Mouse (Mus musculus) heart, embryonic 10.5 days (tissue): ENCODE data around the gene Gm28729. TPM values are rescaled to one million over a fixed set of nuclear protein-coding genes. Genes with fewer than 3 reads are reported as not detected.

Experiments used
- DNase-seq: peaks from one replicate; pipeline ENCODE4 v3.0.0-alpha.2; 2017; ENCODE audit warnings: low spot score
- H3K27ac ChIP-seq: fragments of 300-500 bp; sonication (generic); 2 replicates; pipeline ENCODE4 v1.5.1; 2016; ENCODE audit warnings: mild to moderate bottlenecking
- H3K27me3 ChIP-seq: fragments of 300-500 bp; sonication (generic); 2 replicates; pipeline ENCODE4 v1.6.1; 2016; ENCODE audit warnings: mild to moderate bottlenecking; ENCODE audit not compliant: poor library complexity, insufficient read depth, severe bottlenecking
- H3K36me3 ChIP-seq: fragments of 300-500 bp; sonication (generic); 2 replicates; pipeline ENCODE4 v1.6.1; 2016; ENCODE audit warnings: mild to moderate bottlenecking, moderate library complexity
- H3K4me1 ChIP-seq: fragments of 300-500 bp; sonication (generic); 2 replicates; pipeline ENCODE4 v1.6.1; 2016; ENCODE audit warnings: mild to moderate bottlenecking
- H3K4me3 ChIP-seq: fragments of 300-500 bp; sonication (generic); 2 replicates; pipeline ENCODE4 v1.5.1; 2016; ENCODE audit warnings: mild to moderate bottlenecking, moderate library complexity
- H3K9me3 ChIP-seq: fragments of 300-500 bp; sonication (generic); 2 replicates; pipeline ENCODE4 v1.6.1; 2016; ENCODE audit warnings: mild to moderate bottlenecking, moderate library complexity
- WGBS: fragments of 180-500 bp; shearing (Covaris S2); methylation state at CpG from one replicate; pipeline ENCODE4 v1.1.7; 2016; 5-methylcytosine and 5-hydroxymethylcytosine counted together
- polyA plus RNA-seq: library from polyadenylated mRNA; unstranded; fragments of >200 nt; fragmentation: Nextera tagmentation; extraction: Ambion mirVana; gene quantifications from 2 replicates; pipeline ENCODE4 v1.2.1, GENCODE M21; 2016

The Gm28729 gene
- polyA plus RNA-seq, 1 experiment from 2014 or later = not detected

DNA sequence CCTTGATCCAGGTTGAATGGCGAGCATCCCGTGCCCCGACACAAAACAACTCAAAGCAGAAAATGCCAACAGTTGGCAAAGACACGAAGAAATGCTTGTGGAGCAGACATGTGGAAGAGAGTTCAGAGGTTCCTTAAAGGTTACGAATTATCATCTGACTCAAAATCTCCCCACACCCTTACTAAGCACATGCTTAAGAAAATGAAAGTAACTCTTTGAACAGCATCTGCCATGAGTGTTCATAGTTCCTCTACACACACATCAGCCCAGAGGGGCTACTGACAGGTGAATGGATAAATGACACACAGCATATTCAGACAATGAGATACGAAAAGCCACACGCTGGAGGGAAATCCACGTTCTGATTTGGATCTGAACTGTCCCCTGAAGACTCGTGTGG is 75.5 kb downstream of the Gm28729 start:
- H3K4me1 ChIP-seq = peaks cover 19% of the 10 kb centered on the region
- no peak overlapping the region for H3K27ac ChIP-seq
- H3K9me3 ChIP-seq = no peaks in the 10 kb centered on the region
- H3K4me3 ChIP-seq = no peak overlapping the region
- 89% methylated on average over 9 of the region's 9 CpGs for WGBS
- no peak for DNase-seq
- H3K27me3 ChIP-seq = no peaks in the 10 kb centered on the region
- no peaks in the 10 kb centered on the region for H3K36me3 ChIP-seq

- Histone ChIP-seq H3K4me1 (peaks cover 15% of the 10 kb centered on the region), H3K36me3 (no peaks in the 10 kb centered on the region), H3K4me3 (no peak overlapping the region), H3K27me3 (no peaks in the 10 kb centered on the region; the same call in 1 of the 2 replicates), H3K9me3 (no peaks in the 10 kb centered on the region), H3K27ac (no peak overlapping the region)
- DNase-seq = no peak
- WGBS = 61% methylated on average over 4 of the region's 4 CpGs
These were observed 79.7 kb downstream of the Gm28729 start for GRCm38 (mm10) chr9:96445351-96445750.

- H3K9me3 ChIP-seq = no peaks in the 10 kb centered on the region
- 22% methylated on average over 10 of the region's 10 CpGs for whole genome bisulfite sequencing
These were observed 83.0 kb downstream of the Gm28729 start for GRCm38 (mm10) chr9:96442081-96442480.

GRCm38 (mm10) chr9:96438334-96438871 is 86.7 kb downstream of the Gm28729 start:
- peak overlapping the region; percentile 59 for H3K4me3 ChIP-seq
- H3K9me3 ChIP-seq = no peaks in the 10 kb centered on the region
- peaks cover 17% of the 10 kb centered on the region; the same call in 1 of the 2 replicates for H3K27me3 ChIP-seq
- H3K4me1 ChIP-seq = peaks cover 55% of the 10 kb centered on the region
- H3K36me3 ChIP-seq = no peaks in the 10 kb centered on the region
- 4% methylated on average over 8 of the region's 8 CpGs for WGBS
- no peak for DNase-seq
- peak overlapping the region; percentile 89 for H3K27ac ChIP-seq

More at GRCm38 (mm10) chr9:96442081-96442480, 83.0 kb downstream of the Gm28729 start:
- H3K4me3 ChIP-seq = no peak overlapping the region
- no peak for DNase-seq
- H3K36me3 ChIP-seq = no peaks in the 10 kb centered on the region
- no peak overlapping the region for H3K27ac ChIP-seq
- H3K27me3 ChIP-seq = peaks cover 13% of the 10 kb centered on the region; the same call in 1 of the 2 replicates
- peaks cover 33% of the 10 kb centered on the region for H3K4me1 ChIP-seq

GRCm38 (mm10) chr9:96437805-96438333 is 87.2 kb downstream of the Gm28729 start:
- WGBS = under 1% methylated on average over 25 of the region's 25 CpGs
- DNase-seq = peak; percentile 88
- peak overlapping the region; percentile 89 for H3K27ac ChIP-seq

GRCm38 (mm10) chr9:96436901-96437804 is 87.9 kb downstream of the Gm28729 start:
- H3K27ac ChIP-seq = peak overlapping the region; percentile 89
- 8% methylated on average over 28 of the region's 28 CpGs for WGBS

More at GRCm38 (mm10) chr9:96437805-96438333, 87.2 kb downstream of the Gm28729 start:
- Histone ChIP-seq H3K27me3 (peaks cover 17% of the 10 kb centered on the region; the same call in 1 of the 2 replicates), H3K36me3 (no peaks in the 10 kb centered on the region), H3K4me1 (peaks cover 55% of the 10 kb centered on the region), H3K9me3 (no peaks in the 10 kb centered on the region), H3K4me3 (peak overlapping the region; percentile 59)

More at GRCm38 (mm10) chr9:96436901-96437804, 87.9 kb downstream of the Gm28729 start:
- peaks cover 17% of the 10 kb centered on the region; the same call in 1 of the 2 replicates for H3K27me3 ChIP-seq
- peaks cover 53% of the 10 kb centered on the region for H3K4me1 ChIP-seq
- H3K36me3 ChIP-seq = no peaks in the 10 kb centered on the region
- DNase-seq = no peak
- H3K4me3 ChIP-seq = peak overlapping the region; percentile 59
- no peaks in the 10 kb centered on the region for H3K9me3 ChIP-seq

Other genes starting within 250 kb of the Gm28729 start
- gene Atp1b3, start 160.8 kb downstream of the Gm28729 start, polyA plus RNA-seq = 163 TPM in 2 replicates
- gene Rnf7, start 46.6 kb downstream of the Gm28729 start, polyA plus RNA-seq = 260 and 265 TPM in 2 replicates
- gene Rasa2, start 106.4 kb upstream of the Gm28729 start, polyA plus RNA-seq = 14.2 and 15.8 TPM in 2 replicates
- gene Zbtb38, start 227.6 kb upstream of the Gm28729 start, polyA plus RNA-seq = 13.4 and 24.5 TPM in 2 replicates